Mouse (Mus musculus) cortical plate, adult 2 months (tissue): ENCODE data around the gene Plekhg1.

Experiments used
- CTCF ChIP-seq: fragments of 200-500 bp; IDR thresholded peaks from 2 replicates; pipeline ENCODE4 v1.5.1; 2011; ENCODE audit warnings: mild to moderate bottlenecking, control low read depth, low read length; ENCODE audit not compliant: insufficient read depth; ENCODE audit errors: extremely low read depth
- POLR2A ChIP-seq: fragments of 200-500 bp; IDR thresholded peaks from 2 replicates; pipeline ENCODE4 v1.6.1; 2011; ENCODE audit warnings: mild to moderate bottlenecking, low read length, control low read depth; ENCODE audit not compliant: insufficient read depth; ENCODE audit errors: extremely low read depth

DNA sequence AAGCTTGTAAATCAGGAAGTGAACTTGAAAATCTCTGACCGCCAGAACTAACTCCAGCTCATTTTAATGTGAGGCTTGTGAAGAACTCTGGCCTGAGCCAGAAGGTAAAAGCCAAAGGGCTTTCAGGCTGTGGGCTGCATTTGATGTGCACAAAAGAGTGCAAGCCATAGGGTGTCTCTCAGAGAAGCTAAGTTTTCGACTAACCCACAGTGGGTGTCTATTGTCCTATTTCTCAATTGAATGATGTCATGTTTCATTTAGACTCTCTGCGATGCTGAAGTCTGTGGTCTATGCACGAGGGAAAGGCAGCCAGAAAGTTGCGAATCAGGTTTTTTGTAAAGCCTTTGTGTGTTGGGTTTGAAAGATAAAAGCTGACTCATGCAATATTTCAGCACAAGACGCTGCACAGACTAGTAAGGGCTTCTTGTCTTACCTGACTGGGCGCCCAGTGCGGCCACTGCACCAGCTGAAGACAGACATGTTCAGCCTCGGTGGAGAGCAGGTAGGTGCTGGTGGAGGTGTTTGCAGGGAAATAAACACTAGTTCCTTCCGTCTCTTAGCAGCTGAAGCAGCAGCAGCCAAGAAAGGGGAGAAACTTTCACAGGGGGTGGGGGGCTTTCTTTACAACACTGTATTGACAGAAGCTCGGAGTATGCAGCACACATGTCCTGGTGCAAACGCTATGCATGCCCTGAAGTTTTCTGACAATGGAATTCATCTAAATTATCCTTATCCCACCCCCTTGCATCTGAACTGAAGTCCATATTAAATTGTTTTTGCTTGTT, 123.4 kb downstream of the Plekhg1 start:
- TF ChIP-seq POLR2A, result no peak
- no peak for TF ChIP-seq CTCF
